Mouse (Mus musculus) urinary bladder, postnatal 10 days (tissue): Measurements from ENCODE around the gene Gpr89.

Experiments used
- DNase-seq: peaks from one replicate; pipeline ENCODE4 v3.0.0; 2022; ENCODE audit warnings: low spot score

Gene Gpr89

DNA sequence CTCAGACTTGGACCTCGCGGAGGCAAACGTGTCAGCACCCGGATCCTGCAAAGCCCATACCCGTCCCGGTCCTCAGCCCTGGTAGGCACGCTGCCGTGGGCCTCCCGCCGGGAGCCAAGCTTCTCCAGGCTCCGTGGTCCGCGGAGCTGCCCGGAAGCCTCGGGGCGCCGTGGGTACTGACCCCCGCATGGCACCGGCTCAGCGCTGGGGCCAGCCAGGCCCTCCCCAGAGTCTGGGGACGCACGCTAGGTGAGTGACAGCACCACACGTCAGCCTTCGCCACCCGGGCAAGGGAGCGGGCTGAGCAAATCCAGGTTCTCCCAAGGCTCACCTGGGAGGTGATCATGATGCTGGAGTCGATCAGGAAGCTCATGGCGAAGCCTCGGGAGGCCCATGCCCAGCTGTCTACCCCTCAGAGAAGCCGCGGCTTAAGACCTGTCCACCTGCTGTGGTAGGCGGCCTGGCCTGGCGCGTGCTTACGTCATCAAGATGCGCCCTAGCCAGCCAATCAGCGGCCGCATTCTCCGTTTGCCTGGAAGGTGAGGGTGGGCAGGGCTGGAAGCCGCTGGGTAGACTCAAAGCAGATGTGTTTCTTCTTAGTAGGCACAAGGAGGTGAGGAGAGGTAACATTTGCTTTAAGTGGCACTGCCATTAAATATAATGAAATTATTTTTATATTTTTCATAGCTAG is at the start of gene Gpr89:
TSS of gene Gpr89 (minus strand) at position 496 of the 691 bp plus-strand sequence.
- DNase-seq = peak; percentile 84

DNA sequence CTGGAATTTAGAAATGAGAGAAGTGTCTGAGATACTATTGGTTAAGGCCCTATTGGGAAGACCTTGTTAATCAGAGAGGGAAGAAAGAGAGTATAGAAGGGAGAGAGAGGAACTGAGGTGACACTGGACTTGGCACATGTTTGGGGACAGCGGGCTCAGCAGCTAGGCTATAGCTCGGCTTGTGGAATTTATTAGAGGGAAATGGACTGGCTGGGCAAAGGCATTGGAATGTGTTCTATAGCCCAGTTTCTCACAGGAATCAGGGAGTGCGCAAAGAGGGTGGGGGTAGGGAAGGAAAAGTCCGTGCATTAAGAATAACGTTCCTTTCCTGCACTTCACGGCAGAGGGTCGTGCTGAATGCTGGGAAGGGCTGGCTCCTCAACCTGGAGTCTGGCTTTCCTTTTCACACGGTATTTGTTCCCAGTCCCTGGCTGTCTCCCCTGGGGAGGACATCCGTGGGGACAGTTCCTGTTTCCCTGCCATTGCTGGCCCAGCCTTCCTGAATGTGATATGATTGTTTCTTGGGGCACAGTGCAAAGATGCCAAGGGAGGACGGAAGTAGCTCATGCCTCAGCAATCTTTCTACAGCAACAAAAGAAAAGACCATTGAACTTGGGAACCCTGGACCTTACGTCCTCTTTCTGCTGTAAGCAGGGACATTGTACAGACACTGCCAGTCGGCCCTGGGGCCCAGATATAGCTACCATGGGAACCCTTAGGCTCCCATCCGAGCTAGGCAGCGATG is 48.5 kb upstream of the Gpr89 start:
- no peak for DNase-seq

DNA sequence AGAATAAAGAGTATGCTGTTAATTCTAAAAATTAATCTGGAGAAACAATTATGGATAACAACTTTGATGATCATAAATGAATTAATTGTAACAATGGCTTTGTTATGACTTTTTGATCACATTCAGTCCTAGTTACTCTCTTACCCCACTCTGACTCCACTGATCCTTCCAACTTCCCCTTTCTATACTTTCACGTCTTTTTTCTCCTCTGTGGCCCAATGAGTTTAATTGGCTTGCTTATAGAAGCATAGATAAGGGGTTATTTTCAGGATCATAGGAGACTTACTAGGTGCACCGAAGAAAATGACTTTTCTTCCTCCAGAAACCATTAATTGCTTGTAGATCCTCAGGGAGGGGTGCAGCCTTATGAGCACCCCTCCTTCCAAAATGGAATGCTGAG is 37.6 kb upstream of the Gpr89 start:
- no peak for DNase-seq

DNA sequence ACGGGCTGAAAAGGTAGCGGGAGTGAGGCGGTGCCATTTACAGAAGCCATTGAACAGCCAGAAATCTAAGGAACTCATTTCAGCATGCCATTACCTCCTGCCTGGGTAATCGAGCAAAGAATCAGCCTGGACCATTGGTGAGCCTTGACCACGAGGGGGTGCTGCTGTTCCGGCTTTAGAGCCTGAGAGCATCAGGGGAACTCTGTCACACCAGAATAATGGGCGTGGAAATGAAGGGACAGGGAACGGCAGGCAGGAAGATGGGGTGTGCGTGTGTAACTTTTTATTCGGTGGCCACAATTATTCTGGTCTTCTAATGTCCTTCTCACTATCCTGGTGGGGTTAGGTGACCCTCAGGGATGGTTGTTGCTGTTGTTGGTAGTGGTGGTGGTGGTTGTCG is 33.6 kb upstream of the Gpr89 start:
- DNase-seq = peak; percentile 50

DNA sequence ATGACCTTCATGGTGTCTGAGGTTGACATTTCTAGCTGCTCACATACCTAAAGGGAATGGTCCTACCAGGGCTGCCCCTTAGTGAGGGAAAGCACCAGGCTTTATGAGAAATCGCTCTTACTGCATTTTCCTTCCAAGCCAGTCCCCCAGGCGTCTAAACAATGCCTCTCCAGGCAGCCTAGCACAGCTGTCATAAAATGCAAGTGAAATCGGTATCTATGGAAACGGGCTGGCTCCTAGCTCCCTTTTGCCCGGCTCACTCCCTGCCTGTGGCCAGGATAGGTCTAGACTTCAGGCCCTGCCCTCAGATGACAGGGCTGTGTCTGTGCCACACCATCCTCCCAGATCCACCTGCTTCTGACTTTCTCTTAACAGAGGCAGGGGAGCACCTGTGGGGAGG is 32.5 kb upstream of the Gpr89 start:
- no peak for DNase-seq

DNA sequence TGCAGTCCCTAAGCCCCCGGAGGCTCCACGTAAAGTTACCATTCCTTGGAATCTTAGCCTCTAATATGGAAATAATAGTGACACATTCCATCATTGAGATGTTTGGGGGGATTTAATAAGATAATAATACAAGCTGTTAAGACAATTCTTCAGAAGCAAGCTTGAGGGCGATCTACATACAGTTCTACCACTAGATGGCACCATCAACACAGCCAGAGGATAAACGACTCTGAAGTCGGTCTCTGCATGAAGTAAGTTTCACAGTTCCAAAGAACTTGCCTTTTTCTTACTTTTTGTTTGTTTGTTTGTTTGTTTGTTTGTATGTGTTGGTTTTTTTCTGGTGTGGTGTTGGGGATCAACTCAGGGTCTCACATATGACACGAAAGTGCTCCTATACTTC is 31.1 kb upstream of the Gpr89 start:
- no peak for DNase-seq

DNA sequence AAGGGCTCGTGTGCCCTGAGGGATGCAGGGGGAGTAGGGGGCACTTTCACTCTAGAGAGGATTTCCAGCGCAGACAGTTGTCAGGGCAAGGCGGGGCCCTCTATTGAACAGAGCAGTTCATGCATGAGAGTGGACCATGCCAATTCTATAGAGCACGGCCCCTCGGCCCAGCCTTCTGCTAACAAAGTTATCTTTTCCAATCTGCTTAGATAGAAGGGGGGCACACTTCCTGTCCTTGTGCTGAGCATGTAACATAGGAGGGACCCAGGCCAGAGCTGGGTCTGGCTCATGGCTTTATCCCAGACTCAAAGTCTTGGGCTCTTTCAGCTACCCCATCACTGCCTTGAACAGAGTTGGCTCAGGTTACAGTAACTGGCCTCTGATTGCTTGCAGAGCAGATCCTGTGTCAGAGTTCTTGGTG is 26.1 kb upstream of the Gpr89 start:
- no peak for DNase-seq

DNA sequence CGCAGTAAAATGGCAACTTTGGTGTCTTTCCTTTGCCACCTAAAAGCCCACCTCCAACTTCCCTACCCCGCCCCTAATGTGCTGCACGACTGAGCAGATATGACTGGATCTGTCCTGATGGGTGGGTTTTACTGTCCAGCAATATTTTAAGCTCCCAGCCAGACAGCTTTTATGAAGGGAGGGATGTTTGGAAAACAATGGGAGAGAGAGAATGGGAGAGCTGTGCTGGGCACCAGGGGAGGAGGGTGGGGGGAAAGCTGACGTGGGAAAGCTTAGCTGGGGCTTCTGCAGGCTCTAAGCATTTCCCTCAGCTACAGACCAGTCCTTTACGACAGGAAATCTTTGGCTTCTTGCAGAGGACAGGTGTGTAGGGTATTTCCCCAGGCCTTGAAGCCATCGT is 20.8 kb upstream of the Gpr89 start, which contains the start of gene Gja8:
TSS of gene Gja8 (minus strand) at position 101 of the 400 bp plus-strand sequence.
- no peak for DNase-seq

DNA sequence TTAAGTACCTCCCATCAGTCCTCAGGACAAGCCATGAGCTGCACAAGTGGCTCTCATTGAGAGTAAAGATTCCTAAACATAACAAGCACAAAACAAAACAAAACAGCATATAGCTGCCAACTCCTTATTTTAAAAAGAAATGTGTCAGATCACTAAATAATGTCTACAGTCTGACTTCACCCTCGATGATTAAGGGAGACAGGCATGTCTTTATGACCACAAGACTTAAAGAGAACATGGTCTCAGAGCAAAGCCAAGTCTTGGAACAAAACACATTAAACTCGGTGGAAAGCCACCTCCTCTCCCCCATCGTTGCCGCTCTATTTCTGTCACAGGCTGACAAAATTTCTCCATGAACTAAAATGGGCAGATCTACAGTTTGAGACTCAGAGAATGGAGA is 19.5 kb upstream of the Gpr89 start:
- DNase-seq = no peak

DNA sequence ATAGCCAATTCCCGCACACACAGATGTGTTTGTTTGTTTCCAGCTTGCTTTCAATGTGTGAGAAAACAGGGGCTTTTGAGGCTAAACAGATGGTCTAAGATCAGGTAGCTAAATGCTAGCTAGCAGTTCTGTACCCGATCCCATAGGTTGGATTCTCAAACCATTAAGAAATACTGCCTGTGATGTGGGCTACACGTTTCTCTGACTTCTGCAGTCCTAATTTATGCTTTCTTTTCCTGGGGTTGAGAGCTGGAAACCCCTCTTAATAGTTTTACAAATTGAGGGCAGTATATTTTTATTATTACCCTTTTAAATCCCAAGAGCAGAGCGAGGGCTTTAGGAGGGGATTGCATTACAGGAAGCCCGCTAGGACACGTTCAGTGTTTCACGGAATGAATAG is 15.8 kb upstream of the Gpr89 start:
- DNase-seq = no peak

DNA sequence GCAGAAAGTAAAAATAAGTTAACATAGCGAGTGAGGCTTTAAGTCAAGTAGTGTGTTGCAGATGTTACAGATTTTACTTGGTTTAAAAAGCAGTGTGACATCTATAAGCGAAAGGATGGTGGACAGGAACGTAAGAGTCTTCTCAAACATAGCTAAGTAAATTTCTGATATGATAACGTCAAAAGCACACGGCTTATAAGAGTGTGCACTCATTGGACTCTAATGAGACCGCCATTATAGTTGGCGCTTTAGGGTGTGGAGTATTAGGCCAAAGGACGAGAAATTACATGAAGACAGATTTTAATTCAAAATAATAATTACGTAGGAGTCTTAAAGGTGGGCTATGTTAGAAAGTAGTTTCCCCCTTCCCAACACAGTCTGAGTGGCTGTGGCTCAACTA is 446 bp upstream of the Gpr89 start:
- DNase-seq = no peak

DNA sequence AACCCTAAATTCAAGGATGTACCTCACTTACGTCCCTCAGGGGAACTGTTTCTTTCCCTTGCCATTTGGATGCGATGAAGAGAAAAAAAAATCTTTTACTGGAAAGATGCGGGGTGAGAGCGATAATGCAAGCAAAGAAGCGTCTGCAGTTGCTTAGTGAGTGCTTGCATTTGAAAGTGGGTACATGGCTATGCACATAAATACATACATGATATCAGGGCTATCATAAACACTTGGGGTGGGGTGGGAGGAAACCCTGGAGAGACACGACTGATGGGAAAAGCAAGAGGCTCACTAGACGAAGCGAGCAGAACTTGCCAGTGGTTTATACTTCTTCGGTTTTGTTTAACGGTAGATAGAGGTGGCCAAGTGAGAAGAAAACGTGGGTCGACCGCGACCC is 753 bp downstream of the Gpr89 start, which contains the start of gene Gja5:
TSS of gene Gja5 (plus strand) at position 301 of the 400 bp plus-strand sequence.
- no peak for DNase-seq

DNA sequence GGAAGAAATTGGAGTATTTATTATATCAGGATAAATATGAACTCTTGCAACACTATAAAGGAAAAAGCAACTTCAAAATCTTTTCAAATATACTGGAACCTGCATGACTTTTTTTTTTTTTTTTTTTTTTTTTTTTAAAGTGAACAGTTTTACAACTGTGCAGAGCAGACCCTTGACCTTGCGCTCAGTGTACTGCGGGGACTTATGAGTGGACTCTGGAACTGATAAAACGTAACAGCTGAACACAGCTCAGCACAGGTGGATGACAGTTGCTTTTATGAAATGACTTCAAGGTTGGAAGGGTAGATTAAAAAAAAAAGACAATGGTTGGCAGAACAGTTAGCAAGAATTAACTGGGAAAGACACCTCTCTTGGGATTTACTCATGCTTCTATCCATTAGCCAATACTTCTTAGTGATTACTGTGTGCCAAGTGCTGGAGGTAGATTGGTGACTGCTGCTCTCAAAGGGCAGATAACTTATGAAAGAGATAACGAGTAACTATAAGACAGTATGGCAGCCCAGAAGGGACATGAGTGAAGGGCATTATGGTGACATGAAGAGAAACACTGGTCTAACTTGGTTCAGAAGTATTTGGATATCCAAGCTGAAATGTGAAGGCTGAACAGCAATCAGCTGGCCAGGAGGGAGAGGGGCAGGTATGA is 2.7 kb downstream of the Gpr89 start:
- no peak for DNase-seq

DNA sequence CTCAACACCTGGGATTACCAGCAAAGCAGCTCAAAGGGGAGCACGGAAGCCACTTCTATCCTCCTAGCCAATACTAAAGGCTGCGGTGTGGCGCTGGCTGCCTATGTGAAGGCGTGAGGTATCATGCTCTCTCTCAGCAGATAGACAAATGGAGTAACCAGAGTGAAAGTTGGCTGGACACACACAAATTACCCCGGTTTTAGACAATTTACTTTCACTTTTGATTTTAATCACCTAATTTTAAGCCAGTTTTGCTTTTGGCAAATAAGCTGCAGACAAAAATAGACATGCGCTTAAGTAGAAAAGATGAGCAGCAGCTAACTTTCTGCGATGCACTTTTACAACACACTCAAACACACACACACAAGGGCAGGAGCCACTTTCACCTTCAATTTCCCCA is 21.5 kb downstream of the Gpr89 start:
- DNase-seq = no peak

DNA sequence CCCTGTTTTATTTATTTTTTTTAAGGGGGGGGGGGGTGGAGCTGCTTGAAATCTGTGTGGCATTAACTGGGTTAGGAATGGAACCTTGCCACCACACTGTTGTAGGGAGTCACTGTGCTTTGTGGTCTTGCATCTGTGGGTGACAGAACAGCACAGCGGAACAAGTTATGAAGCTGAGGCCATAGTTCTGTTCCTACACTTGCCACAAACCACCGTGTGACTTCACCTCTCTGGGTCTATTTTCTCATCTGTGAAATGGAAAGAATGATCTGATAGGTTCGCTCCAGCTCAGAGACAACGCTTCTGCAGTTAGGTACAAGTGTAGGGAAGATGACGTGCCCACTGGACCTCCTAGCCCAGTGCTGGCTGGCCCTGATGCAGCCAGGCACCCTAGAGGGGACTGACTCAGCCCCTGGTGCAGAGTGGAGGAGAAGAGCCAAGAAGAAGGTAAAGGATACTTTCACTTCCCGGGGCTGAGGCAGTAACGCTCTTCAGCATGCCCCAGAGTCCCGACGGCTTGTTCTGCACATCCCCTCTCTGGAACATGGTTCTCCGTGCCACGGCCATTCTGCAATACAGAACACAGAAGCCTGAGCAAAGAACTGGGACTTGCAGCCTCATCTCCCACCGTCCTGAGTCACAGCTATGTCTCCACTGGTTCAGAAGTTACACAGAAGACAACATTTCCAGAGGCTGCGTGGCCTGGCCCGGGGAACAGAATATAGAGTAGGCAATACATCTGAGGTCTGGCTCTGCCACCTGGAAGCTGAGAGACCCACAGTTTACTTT is 22.9 kb downstream of the Gpr89 start:
- no peak for DNase-seq

DNA sequence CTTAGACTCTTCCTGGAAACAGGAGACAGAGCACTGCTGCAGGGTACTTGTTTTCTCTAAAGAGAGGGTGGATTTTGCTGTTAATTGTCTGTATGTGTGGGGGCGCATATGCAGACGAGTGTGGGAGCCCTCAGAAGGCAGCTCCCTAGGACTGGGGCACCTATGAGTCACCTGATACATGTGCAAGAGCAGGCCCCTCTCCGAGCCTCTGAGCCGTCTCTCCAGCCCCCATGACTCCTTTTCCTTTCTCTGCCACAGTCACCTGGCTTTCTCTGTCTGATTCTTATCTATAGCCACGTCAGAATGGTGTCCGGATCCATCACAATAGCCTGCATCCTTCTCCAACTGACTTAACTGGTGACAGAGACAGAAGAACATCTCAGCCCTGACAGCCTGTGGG is 23.6 kb downstream of the Gpr89 start:
- DNase-seq = no peak

DNA sequence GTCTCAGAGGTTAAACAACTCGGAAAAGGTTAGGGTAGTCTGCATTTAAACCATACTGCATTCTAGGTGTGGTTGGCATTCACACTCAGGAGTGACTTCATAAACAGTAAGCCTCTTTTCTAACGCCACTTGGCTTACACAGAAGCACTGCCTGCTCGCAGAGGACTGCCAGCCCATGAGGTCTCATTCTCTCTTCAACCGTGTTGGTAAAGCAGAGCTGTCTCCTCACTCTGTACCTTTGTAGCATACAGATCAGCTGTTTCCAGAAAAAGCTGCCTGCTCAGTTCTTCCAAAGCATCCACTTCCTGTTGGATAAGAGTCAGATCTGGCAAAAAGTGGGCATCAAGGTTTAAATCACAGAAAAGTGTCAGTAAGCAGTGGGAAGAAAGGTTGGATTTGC is 24.8 kb downstream of the Gpr89 start:
- DNase-seq = no peak

DNA sequence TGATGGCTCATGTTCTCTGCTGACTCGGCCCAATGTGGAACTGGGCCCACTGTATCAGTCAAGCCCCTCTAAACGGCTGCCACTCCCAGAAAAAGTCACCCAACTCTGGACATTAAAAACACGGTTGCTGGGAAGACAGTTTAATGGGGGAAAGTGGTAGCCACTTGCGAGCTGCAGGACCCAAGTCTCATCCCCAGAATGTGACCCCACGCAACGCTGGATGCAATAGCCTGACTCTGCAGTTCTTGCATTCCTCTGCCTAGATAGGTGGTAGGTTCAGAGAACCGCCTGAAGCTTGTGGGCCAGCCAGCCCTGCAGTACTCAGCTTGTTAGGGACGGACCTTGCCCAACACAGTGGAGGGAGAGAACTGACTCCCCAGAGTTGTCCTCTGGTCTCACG is 25.6 kb downstream of the Gpr89 start:
- DNase-seq = no peak

DNA sequence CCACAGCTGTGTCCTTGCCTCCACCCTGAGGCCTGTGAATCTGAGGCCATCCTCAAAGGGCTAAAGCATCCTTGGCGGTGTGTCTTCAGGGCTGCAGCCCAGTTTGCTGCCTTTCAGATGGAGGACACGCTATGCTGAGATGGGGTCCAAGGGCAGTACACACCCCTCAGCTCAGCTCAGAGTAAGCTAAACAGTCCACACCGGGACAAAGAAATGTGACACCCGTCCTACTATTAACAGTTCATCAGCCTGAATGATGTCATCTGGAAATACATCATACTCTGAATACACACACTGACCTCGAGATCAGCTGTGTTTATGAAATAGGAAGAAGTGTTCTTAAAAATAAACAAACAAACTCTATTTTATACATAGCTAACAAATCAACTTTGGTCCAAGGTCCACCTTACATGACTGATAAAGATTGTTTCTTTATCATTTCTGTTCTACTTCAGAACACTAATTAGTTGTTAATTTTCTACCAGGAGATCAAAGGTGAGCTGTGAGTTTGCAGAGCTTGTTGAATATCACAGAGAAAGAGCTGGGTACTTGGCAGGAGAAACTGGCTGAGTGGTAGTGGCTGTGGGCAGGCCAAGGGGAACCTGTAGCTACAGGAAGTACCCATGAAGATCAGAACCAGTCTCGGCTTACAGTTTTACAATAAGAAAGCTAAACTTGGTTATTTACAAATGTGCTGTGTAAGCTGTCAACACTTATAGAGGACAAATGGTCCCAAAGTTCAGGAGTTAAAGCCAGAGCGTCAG is 30.2 kb downstream of the Gpr89 start:
- DNase-seq = no peak

DNA sequence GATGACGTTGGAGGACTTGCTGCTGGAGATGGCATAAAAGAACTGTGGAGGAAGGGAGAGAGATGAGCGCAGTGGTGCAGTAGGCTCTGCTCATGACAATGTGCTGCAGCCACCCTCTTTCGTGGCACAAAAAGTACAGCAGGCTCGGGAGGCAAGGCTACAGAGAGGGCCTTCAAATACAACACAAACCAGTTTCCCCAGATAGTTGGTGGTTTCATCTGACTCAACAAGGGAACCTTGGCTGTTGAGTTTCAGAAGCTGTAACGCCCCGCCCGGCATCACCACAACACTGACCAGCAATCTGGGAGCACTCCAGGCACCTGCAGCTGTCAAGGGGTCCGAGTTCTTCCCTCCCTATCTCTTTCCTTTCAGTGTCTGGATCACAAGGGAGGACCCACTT is 32.6 kb downstream of the Gpr89 start:
- DNase-seq = no peak

DNA sequence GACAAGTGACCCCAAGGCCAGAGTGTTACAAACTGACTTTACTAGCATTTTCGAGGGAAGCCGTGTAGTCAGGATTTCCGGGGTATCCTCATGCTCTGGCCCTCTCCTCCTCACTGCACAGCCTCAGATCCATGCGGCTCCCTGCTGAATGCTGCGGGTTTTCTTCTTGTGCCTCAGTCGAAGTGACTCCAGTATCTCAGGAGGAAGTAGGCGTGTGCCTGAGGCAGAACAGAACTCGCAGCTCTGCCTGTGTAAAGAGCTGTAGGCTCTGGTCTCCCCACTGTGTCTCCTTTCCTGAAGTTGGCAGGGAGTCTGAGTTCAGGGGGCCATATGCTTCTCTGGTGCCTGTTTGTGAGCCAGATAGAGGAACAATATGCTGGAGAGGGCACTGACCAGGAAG is 34.1 kb downstream of the Gpr89 start:
- no peak for DNase-seq

DNA sequence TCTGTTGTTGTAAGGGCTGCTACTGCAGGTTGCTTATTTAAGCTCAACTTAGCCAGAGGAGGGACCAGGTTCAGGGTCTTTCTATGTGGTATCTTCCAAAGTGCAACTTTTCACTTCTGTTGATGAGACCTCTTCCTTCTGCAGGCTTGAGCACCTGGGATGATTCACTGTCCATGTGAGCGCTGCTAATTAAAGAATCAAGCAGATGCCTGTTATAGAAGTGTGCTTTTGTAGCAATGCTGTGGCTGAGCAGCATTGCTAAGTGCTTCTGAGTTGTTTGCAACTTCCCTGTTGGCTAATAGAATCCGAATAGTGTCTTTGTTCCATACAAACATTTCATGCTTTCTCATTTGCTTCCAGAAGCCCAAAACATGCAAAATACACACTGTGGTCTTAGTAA is 34.9 kb downstream of the Gpr89 start:
- DNase-seq = no peak
